Mouse (Mus musculus) E14TG2a.4 (cell line): ENCODE measurements around the gene Meiob.
A peak's percentile ranks its signal among the peaks of the same experiment; 100 is the strongest.

ENCODE experiments used
- H3K27me3 ChIP-seq: 2 replicates; pipeline ENCODE4 v1.6.1; 2014; ENCODE audit warnings: low read length, control low read depth; ENCODE audit not compliant: insufficient read depth
- H3K36me3 ChIP-seq: 2 replicates; pipeline ENCODE4 v1.6.1; 2014; ENCODE audit warnings: low read length, control low read depth; ENCODE audit not compliant: insufficient read depth
- H3K4me1 ChIP-seq: replicated peaks from 2 replicates; pipeline ENCODE4 v1.6.1; 2014; ENCODE audit warnings: low read depth, low read length, control low read depth
- H3K4me3 ChIP-seq: replicated peaks from 2 replicates; pipeline ENCODE4 v1.5.1; 2014; ENCODE audit warnings: mild to moderate bottlenecking, low read length
- H3K9me3 ChIP-seq: 2 replicates; pipeline ENCODE4 v1.6.1; 2014; ENCODE audit warnings: low read length, control low read depth
- CTCF ChIP-seq: conservative IDR thresholded peaks from 2 replicates; pipeline ENCODE4 v1.5.1; 2014; ENCODE audit warnings: low read length
- NANOG ChIP-seq: IDR thresholded peaks from 2 replicates; pipeline ENCODE4 v1.6.1; 2014; ENCODE audit warnings: borderline replicate concordance, low read length, mixed read lengths
- POU5F1 ChIP-seq: IDR thresholded peaks from 2 replicates; pipeline ENCODE4 v1.6.1; 2014; ENCODE audit warnings: low read length, borderline replicate concordance

The Meiob gene

DNA sequence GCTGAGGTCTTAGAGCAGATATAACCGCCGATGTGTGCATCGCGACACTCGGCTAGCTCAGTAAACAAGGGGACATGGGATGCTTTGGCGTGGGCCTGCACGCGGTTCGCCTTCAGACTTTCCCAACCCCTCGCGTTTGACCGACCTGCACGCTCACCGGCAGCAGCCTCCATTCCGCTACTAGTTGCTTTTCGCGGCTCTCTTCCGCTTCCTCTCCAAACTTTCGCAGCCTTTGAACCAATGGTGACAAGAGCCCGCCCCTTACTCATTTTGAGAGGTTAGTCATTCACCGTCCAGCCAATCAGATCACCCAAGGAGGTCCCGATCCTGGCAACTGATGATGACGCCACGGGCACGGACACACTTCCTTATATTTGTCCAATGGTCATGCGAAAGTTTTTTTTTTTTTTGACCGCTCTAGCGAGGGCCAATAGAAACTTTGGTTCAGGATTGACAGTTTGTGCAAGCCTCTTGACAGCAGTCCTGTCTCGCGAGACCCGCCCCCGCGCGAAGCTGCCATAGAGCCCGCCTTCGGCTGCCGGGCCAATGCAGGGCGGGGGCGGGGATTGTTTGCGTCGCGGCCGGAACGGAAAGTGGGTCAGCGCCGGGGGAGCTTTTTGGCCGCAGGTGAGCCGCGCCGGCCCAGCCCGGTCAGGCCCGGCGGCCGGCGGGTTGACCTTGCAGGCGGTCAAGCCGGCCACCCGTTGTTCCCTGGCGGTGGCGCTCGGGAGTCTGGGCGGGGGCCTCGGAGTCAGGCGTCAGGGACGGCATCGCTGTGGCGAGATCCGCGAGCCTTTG is 82.2 kb downstream of the Meiob start, which contains the start of the genes Nubp2 and Spsb3:
Gene Nubp2 (minus strand): TSS at position 216 of the 798 bp plus-strand sequence.
Gene Spsb3 (plus strand): TSS at position 510 of the 798 bp plus-strand sequence.
- Histone ChIP-seq H3K9me3 (no peaks in the 10 kb centered on the region), H3K27me3 (no peaks in the 10 kb centered on the region)
- no peak for TF ChIP-seq NANOG
- TF ChIP-seq POU5F1: no peak
- no peak for TF ChIP-seq CTCF

DNA sequence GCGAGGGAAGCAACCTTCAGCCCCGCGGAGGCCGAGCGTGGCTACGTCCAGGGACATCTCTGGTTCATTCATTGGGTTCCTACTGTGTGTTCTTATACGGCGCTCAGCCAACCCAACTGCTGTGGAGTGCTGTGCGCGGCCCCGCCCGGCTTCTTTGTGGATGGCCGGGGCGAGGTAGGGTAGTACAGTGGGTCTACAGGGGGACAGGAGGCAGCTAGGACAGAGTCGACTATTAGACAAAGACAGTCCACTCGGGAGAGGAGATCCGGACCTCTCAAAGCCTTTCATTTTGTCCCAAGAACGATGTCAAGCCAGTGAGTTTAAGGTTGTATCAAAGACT is 82.8 kb downstream of the Meiob start:
- TF ChIP-seq NANOG: no peak
- no peak for TF ChIP-seq POU5F1
- no peak for TF ChIP-seq CTCF
- Histone ChIP-seq H3K4me1 (peaks cover 81% of the 10 kb centered on the region), H3K27me3 (no peaks in the 10 kb centered on the region), H3K9me3 (no peaks in the 10 kb centered on the region), H3K36me3 (peaks cover 69% of the 10 kb centered on the region), H3K4me3 (peak overlapping the region; percentile 100)

More for the DNA sequence above, 82.2 kb downstream of the Meiob start, which contains the start of the genes Nubp2 and Spsb3:
- peak within 1 kb of the TSS; percentile 100 for H3K4me3 ChIP-seq
- H3K36me3 ChIP-seq: peaks cover 64% of the 10 kb centered on the region
- H3K4me1 ChIP-seq: peaks cover 84% of the 10 kb centered on the region

GRCm38 (mm10) chr17:24887291-24888080 is 83.4 kb downstream of the Meiob start:
- peak overlapping the region; percentile 100 for H3K4me3 ChIP-seq
- TF ChIP-seq CTCF (no peak), POU5F1 (no peak), NANOG (no peak)
- peaks cover 69% of the 10 kb centered on the region for H3K36me3 ChIP-seq
- peaks cover 76% of the 10 kb centered on the region for H3K4me1 ChIP-seq
- H3K9me3 ChIP-seq: no peaks in the 10 kb centered on the region
- H3K27me3 ChIP-seq: no peaks in the 10 kb centered on the region

DNA sequence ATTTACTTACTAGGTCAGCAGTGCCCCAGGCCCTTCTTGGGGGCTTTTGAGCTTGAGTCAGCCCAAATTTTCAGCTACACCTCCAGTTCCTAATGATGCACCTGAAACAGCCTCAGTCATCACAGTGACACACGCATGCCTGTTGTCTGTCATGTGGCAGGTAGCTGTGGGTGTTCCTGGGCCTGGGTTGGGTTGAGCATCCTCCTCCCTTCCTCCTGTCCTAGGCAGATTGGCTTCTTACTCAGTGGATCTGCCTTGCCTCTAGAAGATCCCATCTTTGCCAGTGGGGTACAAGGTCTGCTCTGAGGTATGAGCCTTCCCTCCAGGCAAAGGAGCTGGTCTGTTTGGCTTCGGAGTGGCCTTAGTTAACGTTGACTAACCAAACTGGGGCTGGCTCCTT is 84.8 kb downstream of the Meiob start:
- no peaks in the 10 kb centered on the region for H3K9me3 ChIP-seq
- TF ChIP-seq POU5F1: no peak
- no peak for TF ChIP-seq CTCF
- no peak for TF ChIP-seq NANOG
- H3K4me1 ChIP-seq: peaks cover 76% of the 10 kb centered on the region
- H3K36me3 ChIP-seq: peaks cover 69% of the 10 kb centered on the region
- H3K4me3 ChIP-seq: no peak overlapping the region
- no peaks in the 10 kb centered on the region for H3K27me3 ChIP-seq
